Mouse (Mus musculus) lung, adult 2 months (tissue): ENCODE results near the gene Slfn4. TPM values are rescaled to one million over a fixed set of nuclear protein-coding genes. Genes with fewer than 3 reads are reported as not detected.
A peak's percentile ranks its signal among the peaks of the same experiment; 100 is the strongest.
"Not testable (repeated sequence)": the region's sequence is repeated elsewhere in the genome, so short reads cannot be mapped to it uniquely, and the experiment has no call there.

Source experiments
- DNase-seq: peaks from one replicate; pipeline ENCODE4 v3.0.0; 2022
- H3K4me1 ChIP-seq: fragments of 200-500 bp; 2 replicates; pipeline ENCODE4 v1.6.1; 2011; ENCODE audit warnings: low read length; ENCODE audit not compliant: control insufficient read depth, insufficient read depth
- H3K4me3 ChIP-seq: fragments of 200-500 bp; replicated peaks from 2 replicates; pipeline ENCODE3; 2011; ENCODE audit warnings: low read depth, mild to moderate bottlenecking, control low read depth, low read length; ENCODE audit errors: extremely low read depth
- CTCF ChIP-seq: fragments of 200-500 bp; IDR thresholded peaks from 2 replicates; pipeline ENCODE4 v1.5.1; 2011; ENCODE audit warnings: mild to moderate bottlenecking, low read length, control low read depth; ENCODE audit not compliant: insufficient read depth
- POLR2A ChIP-seq: fragments of 200-500 bp; IDR thresholded peaks from 2 replicates; pipeline ENCODE4 v1.6.1; 2011; ENCODE audit warnings: low read depth, mild to moderate bottlenecking, control low read depth, low read length, borderline replicate concordance; ENCODE audit errors: extremely low read depth
- WGBS: fragments of 180-500 bp; shearing (Covaris S2); methylation state at CpG from one replicate; pipeline ENCODE4 v1.1.7; 2018; 5-methylcytosine and 5-hydroxymethylcytosine counted together
- polyA plus RNA-seq: library from polyadenylated mRNA; depleted of rRNA; stranded (reverse); fragments of >200 nt; gene quantifications from 2 replicates; pipeline ENCODE4 v1.2.3, GENCODE M21; 2012; rRNA removed

Slfn4 gene
- polyA plus RNA-seq, 1 experiment = 1.1 TPM

DNA sequence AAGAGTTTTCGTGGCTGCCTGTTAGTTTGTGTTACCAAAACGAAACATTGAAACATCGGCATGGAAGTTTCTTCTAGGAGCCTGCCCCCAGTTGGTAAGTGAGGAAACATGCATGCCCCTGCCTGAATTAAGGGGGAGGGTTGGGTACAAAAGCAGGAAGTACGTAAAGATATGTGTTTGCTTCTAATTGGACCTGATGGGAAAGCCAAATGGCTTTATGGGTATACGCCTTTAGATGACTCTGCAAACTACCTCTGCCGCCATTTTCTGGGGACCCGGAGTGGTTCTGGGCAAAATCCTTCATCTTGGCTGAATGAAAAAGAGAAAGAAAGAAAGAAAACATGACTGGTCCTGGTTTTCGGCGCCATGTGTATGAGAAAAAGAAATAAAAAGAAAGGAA is 49.2 kb downstream of the Slfn4 start:
- DNase-seq = no peak
- TF ChIP-seq CTCF = no peak
- TF ChIP-seq POLR2A = no peak
- WGBS = 66% methylated on average over 9 of the region's 9 CpGs
- no peaks in the 10 kb centered on the region for H3K4me1 ChIP-seq
- no peak overlapping the region for H3K4me3 ChIP-seq

- DNase-seq = no peak
- 60% methylated on average over 3 of the region's 3 CpGs for WGBS
- TF ChIP-seq CTCF = no peak
- TF ChIP-seq POLR2A = no peak
- peak overlapping the region; percentile 38 for H3K4me3 ChIP-seq
- H3K4me1 ChIP-seq = no peaks in the 10 kb centered on the region
Measured at GRCm38 (mm10) chr11:83224750-83225149, 49.8 kb downstream of the Slfn4 start.

- no peak for DNase-seq
- Histone ChIP-seq H3K4me1 (no peaks in the 10 kb centered on the region), H3K4me3 (no peak overlapping the region)
- WGBS = 80% methylated on average over 9 of the region's 9 CpGs
- TF ChIP-seq CTCF (no peak), POLR2A (no peak)
Measured at GRCm38 (mm10) chr11:83225371-83225960, 50.5 kb downstream of the Slfn4 start.

GRCm38 (mm10) chr11:83227926-83228723 is 53.1 kb downstream of the Slfn4 start:
- TF ChIP-seq POLR2A (no peak), CTCF (no peak)
- Histone ChIP-seq H3K4me3 (no peak overlapping the region), H3K4me1 (no peaks in the 10 kb centered on the region)
- DNase-seq = no peak
- 73% methylated on average over 7 of the region's 7 CpGs for WGBS

DNA sequence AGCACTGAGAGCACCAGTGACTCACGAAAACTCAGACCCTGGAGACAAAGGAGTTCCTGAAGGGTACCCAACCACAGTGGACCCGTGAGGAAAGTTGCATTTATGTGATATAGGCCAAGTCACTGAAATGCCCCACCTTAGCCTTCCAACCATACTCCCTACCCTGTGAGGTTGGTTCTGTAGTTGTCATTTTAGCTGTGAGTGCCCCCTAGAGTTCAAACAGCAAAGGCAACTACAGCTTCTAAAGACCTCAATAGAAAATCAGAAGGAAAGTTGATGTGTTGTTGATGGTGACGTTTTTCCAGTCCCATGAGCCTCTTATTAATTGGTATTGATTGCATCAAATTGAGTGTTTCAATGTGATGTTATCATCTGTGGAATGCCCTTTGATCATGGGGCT is 56.0 kb downstream of the Slfn4 start:
- TF ChIP-seq CTCF (no peak), POLR2A (no peak)
- Histone ChIP-seq H3K4me1 (no peaks in the 10 kb centered on the region), H3K4me3 (no peak overlapping the region)
- no peak for DNase-seq
- 58% methylated on average over 3 of the region's 3 CpGs for WGBS

DNA sequence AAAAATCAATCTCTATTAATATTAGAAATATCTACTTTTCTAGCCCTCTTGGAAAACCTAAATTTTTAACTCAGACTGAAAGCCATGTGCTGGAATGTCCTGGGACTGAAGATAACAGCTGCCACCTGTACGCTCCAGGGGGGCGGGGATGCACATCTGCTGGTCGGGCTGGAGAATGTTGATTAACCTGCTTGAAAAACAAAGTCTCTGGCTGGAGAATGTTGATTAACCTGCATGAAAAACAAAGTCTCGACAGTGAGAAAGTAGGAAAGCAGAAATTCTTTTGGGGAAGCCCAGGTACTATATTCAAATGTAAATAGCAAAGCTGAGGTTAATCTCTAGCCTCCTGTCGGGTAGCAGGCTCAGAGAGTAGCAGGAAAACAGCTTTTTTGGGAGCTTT is 58.6 kb downstream of the Slfn4 start:
- WGBS = 42% methylated on average over 5 of the region's 5 CpGs
- not testable (repeated sequence) for DNase-seq, H3K4me3 ChIP-seq, H3K4me1 ChIP-seq

- H3K4me1 ChIP-seq, H3K4me3 ChIP-seq, DNase-seq: not testable (repeated sequence)
- WGBS = 73% methylated on average over 9 of the region's 9 CpGs
Measured at GRCm38 (mm10) chr11:83237390-83237789, 62.4 kb downstream of the Slfn4 start.

DNA sequence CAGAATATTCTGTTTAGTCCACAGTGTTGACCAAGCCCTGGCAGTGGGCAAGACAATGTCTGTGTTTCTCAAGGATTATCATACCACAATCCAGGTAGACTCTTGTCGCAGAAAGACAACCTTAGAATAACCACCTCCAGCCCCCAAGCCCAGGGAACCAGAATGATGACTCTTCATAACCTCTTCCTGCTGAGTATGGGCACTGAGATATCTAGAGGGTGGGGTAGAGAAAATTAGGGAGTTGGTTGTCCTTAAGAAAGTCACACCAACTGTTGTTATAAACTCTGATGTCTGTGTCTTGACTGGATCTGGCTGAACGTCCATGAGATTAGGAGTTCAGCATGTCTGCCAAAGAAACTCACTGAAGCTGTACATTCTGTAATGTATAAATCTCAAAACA is 63.4 kb downstream of the Slfn4 start:
- TF ChIP-seq CTCF (no peak), POLR2A (no peak)
- 80% methylated on average over 2 of the region's 2 CpGs for WGBS

DNA sequence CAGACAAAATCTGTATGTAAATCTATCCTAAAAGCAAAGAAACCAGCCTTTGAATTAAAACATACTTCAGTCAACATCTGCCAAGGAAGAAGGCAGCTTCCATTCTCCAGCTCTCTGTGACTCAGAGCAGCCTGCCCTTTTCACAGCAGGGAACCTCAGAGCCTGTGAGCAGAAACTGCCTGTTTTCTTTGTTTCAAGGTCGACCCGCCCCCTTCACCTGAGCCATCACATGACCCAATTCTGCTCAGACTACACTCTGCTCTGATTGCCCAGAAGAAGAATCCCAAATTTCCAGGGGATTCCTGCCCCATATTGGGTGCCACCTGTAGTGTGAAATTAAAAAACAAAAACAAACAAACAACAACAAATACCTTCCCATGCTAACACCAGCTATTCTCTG is 64.8 kb downstream of the Slfn4 start:
- DNase-seq = no peak
- H3K4me3 ChIP-seq = no peak overlapping the region
- TF ChIP-seq CTCF (no peak), POLR2A (no peak)
- 27% methylated on average over 2 of the region's 2 CpGs for WGBS
- no peaks in the 10 kb centered on the region for H3K4me1 ChIP-seq

More for the DNA sequence above, 63.4 kb downstream of the Slfn4 start:
- no peak for DNase-seq
- H3K4me3 ChIP-seq = no peak overlapping the region
- H3K4me1 ChIP-seq = no peaks in the 10 kb centered on the region

Other genes starting within 250 kb of the Slfn4 start
- gene Slfn5, start 223.8 kb upstream of the Slfn4 start, polyA plus RNA-seq = 14.3 and 25.1 TPM in 2 replicates
- 0.32 and 0.75 TPM in 2 replicates for gene Slfn9, start 183.4 kb upstream of the Slfn4 start, polyA plus RNA-seq
- 0.20 and 0.60 TPM in 2 replicates for gene Slfn8, start 154.4 kb upstream of the Slfn4 start, polyA plus RNA-seq
- 6.5 and 10.1 TPM in 2 replicates for gene Slfn2, start 110.1 kb upstream of the Slfn4 start, polyA plus RNA-seq
- 1.2 and 4.2 TPM in 2 replicates for gene Slfn1, start 58.3 kb upstream of the Slfn4 start, polyA plus RNA-seq
- 0.38 and 0.85 TPM in 2 replicates for gene Slfn3, start 16.1 kb downstream of the Slfn4 start, polyA plus RNA-seq
- 0.02 and 0.17 TPM in 2 replicates for gene Slfn14, start 111.5 kb downstream of the Slfn4 start, polyA plus RNA-seq
- 31.4 and 43.9 TPM in 2 replicates for gene Ap2b1, start 123.8 kb downstream of the Slfn4 start, polyA plus RNA-seq
- 6.5 and 6.7 TPM in 2 replicates for gene Pex12, start 127.4 kb downstream of the Slfn4 start, polyA plus RNA-seq
- gene Rasl10b, start 234.0 kb downstream of the Slfn4 start, polyA plus RNA-seq = 1.9 and 2.4 TPM in 2 replicates